Mouse (Mus musculus) inflammation-experienced regulatory T-cells, adult 16 weeks (primary cell): Measurements from ENCODE around the gene Vmn1r4. TPM values are rescaled to one million over a fixed set of nuclear protein-coding genes. Genes with fewer than 3 reads are reported as not detected.

ENCODE experiments used
- polyA plus RNA-seq: library from polyadenylated mRNA; unstranded; fragments of 100-300 nt; shearing (Covaris generic); gene quantifications from one replicate; pipeline ENCODE4 v1.2.1, GENCODE M21; 2017

The Vmn1r4 gene
- polyA plus RNA-seq = 0.24 TPM

GRCm38 (mm10) chr6:56923726-56924707 is at the start of gene Vmn1r4, which contains the start of gene Nt5c3:
Vmn1r4 (plus strand) TSS chr6:56924015.
Nt5c3 (minus strand) TSS chr6:56923932.

GRCm38 (mm10) chr6:56969973-56970372 is 46.2 kb downstream of the Vmn1r4 start, which contains the start of gene Vmn1r5:
Vmn1r5 (plus strand) TSS chr6:56970273.

GRCm38 (mm10) chr6:56996943-56997342 is 73.1 kb downstream of the Vmn1r4 start, which contains the start of gene Vmn1r6:
Vmn1r6 (plus strand) TSS chr6:56997243.

Other genes starting within 250 kb of the Vmn1r4 start
- gene Lsm5, start 219.3 kb upstream of the Vmn1r4 start, polyA plus RNA-seq = 134 TPM
- gene Avl9, start 209.1 kb upstream of the Vmn1r4 start, polyA plus RNA-seq = 25.5 TPM
- 21.6 TPM for gene Kbtbd2, start 126.2 kb upstream of the Vmn1r4 start, polyA plus RNA-seq
- not detected for gene Fkbp9, start 92.0 kb upstream of the Vmn1r4 start, polyA plus RNA-seq
- 55.5 TPM for gene Nt5c3, start 83 bp upstream of the Vmn1r4 start, polyA plus RNA-seq
- gene Vmn1r5, start 46.3 kb downstream of the Vmn1r4 start, polyA plus RNA-seq = not detected
- gene Vmn1r6, start 73.2 kb downstream of the Vmn1r4 start, polyA plus RNA-seq = not detected
- gene Vmn1r7, start 101.3 kb downstream of the Vmn1r4 start, polyA plus RNA-seq = not detected
- gene Vmn1r8, start 108.3 kb downstream of the Vmn1r4 start, polyA plus RNA-seq = not detected
- not detected for gene Vmn1r9, start 142.8 kb downstream of the Vmn1r4 start, polyA plus RNA-seq
- not detected for gene Vmn1r10, start 185.4 kb downstream of the Vmn1r4 start, polyA plus RNA-seq
- gene Vmn1r11, start 209.4 kb downstream of the Vmn1r4 start, polyA plus RNA-seq = not detected
- not detected for gene Vmn1r12, start 232.9 kb downstream of the Vmn1r4 start, polyA plus RNA-seq